Mouse (Mus musculus) ovary, postnatal 10 days (tissue): ENCODE measurements around the gene a.
"Not testable (repeated sequence)": the region's sequence is repeated elsewhere in the genome, so short reads cannot be mapped to it uniquely, and the experiment has no call there.

ENCODE experiments used
- DNase-seq: peaks from one replicate; pipeline ENCODE4 v3.0.0; 2022; ENCODE audit warnings: low spot score

The a gene

DNA sequence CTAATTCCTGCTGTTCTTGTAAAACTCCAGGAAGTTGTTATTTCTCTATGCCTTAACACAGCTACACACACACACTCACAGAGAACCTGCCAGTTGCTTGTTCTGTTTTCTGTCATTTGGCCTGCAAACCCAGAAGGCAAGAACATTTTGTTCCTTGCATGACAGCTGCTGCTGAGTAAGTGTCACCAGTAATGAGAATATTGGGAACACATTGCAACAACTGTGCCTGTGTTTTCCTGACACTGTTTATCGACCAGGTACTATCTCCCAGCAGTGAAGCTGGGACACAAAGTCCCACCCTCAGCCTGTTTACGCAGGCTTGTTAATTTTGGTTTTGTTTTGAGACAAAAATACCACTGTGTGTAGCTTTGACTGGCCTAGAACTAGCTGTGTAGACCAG lies 261.5 kb downstream of the a start:
- no peak for DNase-seq

DNA sequence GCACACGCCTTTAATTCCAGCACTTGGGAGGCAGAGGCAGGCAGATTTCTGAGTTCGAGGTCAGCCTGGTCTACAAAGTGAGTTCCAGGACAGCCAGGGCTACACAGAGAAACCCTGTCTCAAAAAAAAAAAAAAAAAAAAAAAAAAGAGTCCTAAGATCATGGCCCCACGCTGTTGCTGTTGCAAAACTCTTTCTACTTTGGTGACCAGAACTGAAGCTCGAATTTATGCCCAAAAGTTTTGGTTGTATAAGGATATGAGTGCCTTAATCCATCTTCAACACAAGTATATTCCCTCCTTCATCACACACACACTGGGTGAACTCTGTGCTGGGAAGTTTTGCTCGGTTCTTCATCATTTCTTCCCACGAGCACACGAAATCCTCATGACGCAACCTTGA lies 262.3 kb downstream of the a start:
- DNase-seq = not testable (repeated sequence)

DNA sequence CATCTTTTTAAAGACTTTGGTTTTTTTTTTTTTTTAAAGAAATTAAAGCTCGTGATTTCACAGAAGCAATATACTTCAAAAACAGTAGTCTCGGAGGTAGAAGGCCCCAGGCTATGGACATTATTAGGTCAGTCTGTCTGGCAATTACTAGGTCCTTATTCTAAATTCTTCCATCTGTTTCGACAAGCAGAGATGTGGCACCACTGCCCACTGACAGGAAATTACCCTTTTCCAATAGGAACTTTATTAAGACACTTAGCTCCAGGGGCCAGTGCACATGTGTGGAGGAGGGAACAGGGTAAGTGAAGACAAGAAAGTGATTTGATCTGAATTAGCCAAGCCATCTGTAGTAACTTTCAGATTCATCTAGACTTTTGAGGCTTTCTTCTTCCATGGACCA lies 263.5 kb downstream of the a start:
- no peak for DNase-seq

DNA sequence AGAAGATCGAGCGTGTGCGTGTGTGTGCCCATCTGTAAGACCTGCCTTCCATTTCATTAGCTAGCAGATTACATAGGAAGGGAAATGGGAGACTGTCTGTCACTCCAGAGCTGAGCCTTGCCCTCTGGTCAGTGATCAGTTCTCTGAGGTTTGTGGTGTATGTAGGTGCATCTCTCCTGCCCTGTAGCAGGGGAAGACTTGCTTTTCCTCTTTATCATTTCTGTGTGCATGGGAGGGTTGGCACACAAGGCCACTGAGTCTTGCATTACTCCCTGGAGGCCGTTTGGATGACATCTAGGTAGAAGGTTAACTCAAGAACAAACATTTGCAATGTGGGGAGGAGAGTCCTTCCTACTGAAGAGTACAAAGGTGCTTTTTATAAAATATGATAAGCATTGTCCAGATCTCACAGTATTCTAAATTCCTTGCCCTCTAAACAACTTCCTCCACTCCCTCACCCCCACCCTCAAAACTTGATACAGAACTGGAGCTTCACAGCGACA lies 264.9 kb downstream of the a start:
- no peak for DNase-seq

DNA sequence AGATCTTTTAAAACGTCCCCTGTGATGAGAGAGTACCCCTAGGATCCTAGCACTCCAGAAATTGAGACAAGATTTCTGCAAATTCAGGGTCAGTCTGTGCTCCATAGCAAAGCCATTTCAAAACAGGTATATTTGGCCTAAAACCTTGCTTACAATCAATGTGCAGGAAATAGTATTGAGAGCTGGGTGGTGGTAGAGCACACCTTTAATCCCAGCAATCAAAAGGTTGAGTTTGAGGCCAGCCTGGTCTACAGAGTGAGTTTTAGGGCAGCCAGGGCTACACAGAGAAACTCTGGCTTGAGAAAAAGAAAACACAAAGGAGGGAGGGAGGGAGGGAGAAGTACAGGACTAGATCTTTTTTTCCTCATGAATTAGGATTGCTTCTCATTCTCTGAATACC lies 266.2 kb downstream of the a start:
- DNase-seq = no peak

DNA sequence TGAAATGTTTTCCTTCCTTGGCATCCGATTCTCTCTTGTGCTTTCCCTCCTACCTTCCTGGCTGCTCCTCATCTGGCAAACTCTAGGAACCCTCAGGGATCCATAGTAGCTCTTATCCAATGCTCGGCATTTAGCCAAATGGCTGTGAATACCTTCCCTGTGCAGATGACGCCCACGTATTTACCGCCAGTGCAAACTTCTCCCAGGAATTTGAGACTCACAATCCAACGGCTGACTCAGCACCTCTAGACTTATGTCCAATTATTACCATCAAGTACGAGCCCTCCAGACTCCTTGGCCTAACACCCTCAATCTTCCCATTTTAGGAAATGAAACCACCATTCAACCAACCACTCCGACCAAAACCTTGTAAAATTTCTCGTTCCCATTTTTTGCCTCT lies 279.8 kb downstream of the a start:
- DNase-seq = no peak

DNA sequence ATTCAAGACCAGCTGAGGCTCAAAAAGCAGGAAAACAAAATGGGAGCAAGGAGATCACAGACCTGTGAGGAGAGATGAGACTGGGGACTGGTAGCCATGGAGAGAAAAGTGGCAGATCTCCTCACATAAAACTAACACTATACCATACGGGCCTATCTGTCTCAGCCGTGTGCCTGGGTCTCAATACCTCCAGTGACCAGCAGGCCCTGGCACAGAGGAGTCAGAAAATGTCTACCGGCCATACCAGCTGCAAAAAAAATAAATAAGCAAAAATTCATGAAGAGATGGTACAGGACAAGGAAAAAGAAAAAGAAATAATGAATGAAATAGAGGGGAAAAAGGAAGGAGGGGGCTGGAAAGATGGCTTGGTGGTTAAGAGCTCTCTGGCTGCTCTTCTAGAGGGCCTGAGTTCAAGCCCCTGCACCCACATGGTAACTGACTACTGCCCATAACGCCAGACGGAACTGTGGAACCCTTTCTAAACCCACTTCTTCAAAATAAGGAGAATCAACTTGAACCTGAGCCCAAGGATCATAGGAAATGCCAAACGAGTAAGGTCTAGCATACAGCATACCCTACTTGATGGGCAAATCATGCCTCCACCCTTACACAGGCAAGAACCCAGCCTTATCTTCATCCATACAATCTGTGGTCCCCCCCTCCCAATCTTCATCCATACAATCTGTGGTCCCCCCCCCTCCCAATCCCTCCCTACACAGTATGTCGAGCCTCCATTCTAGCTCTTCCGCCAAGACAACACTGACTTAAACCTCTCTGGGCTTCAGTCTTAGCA lies 281.3 kb downstream of the a start:
- DNase-seq = no peak

DNA sequence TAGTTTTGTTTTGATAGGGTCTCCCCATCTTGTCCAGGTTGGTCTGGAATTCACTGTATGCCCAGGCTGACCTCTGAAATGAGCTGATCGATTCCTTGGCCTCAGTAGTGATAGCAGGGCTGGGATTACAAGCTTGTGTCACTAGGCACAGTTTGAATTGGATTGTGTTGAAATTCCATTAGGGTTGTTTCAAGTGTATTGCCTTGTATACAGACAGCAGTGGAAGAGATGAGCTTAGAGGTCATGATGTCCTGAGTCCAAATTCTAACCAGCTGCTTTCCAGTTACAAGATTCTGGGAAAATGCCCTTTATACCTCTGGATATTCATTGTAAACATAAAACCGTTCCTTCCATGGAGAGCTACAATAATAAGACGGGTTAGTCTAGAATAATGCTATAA lies 282.1 kb downstream of the a start:
- no peak for DNase-seq

DNA sequence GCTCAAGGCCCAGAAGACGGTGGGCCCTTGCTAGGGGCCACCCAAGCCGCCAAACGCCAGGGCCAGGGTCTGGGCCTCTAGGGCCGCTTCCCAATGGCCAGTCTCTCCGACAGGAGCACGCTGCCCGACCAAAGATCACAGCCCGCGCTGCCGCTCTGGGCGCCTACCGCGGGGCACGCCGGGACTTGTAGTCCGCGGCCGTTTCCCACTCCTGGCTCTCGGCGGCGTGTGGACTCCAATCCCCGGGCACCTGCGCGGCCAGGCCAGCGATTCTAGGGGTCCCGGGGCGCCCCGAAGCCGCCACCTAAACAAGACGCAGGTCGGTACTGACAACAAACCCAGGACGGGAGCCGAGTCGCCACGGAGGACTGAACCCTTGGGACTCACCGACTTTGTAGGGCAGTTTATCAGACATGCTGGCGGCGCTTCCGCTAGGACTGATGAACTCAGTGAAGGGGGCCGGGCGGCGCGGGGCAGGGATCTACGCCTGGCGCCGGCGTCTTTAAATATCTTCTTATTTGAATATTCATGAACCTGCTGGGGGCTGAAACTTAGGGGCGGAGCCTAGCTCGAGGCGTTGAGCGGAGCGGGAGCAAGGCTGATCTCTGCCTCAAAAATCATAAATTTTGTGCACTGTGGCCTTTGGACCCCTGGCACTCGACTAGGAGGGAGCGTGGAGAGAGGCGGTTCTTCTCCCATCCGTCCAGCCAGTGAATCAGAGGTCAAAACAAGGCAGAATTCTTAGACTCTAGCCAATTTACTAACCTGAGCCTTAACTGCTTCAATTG lies 283.0 kb downstream of the a start, which contains the start of gene Ahcy:
TSS of gene Ahcy (minus strand) at position 520 of the 788 bp plus-strand sequence.
- peak; percentile 80 for DNase-seq

DNA sequence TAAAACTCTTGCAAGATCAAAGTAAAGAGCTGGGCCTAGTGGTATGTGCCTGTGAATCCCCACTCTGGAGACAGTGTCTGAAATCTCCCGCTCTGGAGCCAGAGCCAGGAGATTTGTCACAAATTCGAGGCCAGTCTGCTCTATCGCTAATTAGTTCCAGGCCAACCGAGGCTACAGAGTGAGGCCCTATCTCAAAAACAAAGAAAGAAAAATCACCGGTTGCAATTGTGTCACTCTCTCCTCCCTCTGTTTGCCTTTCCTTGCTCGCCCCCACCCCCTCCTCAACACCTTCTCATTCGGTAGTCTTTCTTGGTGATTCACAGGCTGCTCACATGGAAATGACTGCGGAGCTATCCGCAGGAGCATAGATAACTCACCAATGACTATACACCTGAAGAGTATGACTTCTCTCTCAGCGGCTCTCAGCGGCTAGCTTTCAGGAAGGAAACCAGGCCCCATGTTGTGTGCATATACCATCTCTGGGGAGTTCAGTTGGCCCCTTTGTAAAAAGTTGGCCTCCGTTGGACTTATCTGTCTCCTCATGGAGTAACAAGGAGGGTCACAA lies 283.6 kb downstream of the a start:
- DNase-seq = no peak

DNA sequence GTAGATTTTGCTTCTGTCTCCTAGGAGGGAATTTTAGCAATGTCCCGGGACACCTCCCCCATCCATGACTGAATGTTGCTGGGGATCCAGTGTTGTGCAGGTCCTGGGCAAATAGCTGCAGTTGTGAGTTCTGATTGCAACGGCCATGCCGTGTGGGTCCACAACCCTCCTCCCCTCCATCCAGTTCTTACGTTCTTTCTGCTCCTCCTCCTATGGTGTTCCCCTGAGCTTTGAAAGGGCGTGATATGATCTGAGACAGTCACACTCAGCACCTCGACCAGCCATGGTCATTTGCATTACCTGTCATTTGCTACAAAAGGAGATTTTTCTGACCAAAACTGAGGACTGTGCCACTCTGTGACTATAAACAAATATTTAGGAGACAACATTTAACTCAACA lies 284.4 kb downstream of the a start:
- DNase-seq = no peak

DNA sequence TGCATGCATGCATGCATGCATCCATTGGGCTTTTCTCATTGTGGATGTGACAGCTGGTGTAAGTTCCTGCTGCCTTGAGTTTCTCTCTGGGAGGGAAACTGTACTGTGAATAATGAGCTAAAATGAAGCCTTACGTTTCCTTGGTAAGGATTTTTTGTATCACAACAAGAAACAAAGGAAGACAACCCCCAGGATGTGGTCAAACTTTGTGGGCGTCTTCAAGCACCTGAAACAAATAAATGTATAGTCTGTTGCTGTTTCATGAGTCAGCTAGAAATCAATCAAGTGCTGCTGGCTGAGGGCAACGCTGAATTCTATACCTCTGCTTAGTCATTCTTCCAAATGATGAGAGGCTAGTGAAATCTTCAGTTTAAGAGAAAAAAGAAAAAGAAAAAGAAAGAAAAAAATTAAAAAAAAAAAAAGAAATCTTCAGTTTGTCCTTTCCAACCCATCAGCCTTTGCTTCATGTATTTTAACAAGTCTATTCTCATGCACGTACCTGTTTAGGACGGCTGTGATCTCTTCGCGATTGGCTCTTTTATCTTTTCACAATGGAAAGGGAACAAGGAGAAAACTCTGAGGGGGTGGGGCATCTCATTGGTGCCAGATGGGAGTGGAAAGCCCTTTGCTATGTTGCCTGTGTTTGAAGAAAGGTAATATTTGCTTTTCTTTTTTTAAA lies 288.4 kb downstream of the a start:
- DNase-seq = no peak

DNA sequence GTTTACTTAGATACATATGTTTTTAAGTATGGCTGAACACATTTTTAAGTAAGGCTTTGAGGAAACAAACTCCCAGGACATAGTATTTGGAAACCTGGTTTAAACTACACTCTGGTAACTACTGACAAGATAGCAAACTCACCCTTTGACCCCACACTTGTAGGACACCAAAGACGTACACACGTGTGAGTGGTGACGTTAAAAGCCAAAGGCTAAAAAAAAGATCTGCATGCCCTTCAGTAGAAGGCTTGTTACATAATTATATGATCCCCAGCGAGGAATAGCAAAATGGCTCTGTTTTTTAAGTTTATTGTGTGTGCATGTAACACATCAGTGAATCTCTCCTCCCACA lies 289.0 kb downstream of the a start:
- no peak for DNase-seq

DNA sequence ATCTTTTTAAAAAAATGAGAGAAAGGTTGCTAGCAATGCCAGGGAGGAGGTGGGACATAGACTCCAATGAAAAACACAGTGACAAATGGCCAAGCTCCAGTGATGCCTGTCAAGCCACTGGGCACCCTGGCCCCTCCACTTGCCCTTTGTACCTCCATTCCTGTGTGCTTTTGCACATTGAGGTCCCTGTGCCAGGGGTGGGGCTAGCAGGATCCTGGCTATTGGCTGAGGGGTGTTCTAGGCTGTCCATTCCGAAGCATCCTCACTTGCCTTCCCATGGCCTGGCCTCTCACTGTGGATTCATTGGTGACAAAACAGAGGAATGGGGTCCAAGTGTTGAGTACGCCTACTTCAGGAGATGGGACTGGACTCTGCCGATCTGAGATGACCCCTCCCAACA lies 289.9 kb downstream of the a start:
- DNase-seq = no peak

DNA sequence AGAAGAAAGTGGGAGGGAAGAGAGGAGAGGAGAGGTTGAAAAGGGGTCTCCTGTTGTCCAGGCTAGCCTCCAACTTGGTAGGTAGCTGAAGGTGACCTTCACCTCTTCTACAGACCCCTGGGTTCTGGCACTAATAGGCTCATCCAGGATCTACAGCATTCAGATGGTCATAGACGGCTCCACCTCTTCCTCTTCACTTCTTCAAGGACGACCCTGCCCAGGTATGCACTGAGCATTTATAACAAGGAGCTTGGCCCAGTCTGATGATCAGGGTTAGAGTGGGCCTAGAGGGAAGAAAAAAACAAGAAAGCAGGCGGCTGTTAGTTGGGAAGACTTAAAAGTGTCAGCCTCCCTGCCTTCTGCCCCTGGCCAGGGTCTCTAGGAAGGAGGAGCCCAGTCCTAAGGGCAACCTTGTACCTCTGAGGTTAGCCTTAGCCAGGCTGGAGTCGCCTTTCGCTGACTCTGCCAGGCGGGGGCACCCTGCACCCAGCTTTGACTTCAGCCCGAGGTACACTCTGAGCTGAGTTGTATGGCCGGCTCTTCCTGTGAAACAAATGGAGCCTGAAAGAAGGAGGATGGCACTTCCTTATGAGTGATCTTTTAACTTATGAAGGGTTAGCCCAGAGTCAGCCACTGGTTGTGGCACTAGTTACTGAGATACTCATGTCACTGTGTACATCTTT lies 291.1 kb downstream of the a start:
- DNase-seq = peak; percentile 31

DNA sequence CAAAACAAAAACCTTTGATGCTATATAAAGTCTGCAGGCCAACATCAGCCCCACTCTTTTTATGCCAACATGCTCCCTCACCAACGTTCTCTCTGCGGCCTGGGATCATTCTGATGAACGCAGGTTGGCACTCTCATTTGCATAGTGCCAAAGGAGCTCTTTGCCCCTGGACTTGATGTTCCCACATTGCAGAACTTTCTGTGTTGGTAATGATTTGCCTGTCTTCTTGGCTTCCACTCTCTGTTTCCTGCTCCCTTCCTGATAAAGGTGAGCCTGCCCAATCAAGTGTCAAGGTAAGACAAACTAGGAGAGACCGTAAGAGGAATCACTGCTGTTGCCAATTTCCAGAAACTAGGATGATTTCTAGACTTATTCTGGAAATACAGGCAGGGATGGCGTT lies 293.3 kb downstream of the a start:
- no peak for DNase-seq

DNA sequence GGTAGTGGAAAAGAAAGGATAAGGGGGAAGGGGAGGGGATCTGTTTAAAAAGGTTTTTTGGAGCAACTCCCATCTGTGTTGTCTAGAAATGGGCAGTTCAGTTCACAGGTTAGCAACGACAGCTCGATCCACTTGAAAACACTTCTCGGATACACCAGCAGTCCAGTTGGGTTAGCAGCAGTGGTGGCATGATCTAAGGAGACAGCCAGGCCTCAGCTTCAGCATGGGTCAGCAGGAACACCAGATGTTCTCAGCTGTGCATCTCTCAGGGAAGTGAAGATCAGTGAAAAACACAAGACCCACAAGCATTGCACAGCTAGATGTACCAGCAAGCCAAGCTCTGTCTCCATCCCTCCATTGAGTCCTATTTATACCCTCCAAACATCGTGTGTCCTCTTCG lies 295.1 kb downstream of the a start:
- DNase-seq = no peak

DNA sequence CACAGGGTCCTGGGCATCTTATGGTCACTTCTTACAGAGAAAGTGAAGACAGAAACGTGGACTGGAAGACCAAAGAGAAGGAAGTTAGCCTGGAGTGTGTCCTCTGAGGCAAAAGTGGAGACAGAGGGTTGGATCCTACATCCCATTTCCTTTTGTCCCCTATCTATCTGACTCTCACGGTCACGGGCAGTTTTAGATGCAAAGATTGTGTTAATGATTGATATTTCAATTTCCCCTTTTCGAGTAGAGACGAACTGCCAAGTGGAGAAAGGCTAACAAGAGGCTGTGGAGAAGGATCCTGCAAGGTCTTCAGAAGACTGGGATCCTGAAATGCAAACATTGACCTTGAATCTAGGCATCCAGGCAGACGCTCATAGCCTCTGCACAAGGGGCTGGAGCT lies 297.1 kb downstream of the a start:
- DNase-seq = no peak

DNA sequence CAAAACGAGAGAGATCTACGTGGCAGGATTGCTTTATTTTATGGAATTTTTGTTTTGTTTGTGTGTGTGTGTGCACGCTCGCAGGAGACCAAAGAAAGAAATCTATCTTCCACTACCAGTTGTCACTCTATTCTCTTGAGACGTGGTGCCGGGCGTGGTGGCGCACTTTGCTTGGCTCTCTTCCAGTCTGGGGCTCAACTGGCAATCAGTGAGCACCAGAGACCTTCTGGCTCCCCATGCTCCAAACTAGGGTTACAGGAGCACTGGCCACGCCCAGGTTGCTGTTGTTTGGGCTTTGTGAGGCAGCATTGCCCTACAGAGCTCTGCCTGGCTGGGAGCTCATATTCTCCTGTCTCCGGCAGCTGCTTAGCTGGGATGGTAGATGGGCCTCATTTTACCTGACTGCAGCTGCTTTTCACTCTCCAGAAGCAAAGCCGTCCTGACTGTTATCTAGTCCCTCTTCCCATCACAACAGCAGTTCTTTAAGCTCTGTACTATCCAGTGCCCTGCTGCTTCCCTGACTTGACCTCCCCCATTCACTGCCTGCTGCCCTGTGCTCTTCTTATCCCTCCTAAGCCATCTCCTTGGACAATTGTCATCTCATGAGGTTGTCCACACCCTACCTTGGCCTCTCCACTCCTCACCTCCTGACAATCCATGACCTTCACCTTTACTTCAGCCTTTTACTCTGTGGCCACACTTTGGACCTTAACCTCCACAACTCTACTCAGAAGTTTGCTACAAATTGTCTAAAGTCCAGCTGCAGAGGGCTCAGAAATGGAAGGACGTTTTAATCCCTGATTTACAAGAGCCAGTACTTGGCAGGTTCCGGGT lies 299.9 kb downstream of the a start:
- no peak for DNase-seq

DNA sequence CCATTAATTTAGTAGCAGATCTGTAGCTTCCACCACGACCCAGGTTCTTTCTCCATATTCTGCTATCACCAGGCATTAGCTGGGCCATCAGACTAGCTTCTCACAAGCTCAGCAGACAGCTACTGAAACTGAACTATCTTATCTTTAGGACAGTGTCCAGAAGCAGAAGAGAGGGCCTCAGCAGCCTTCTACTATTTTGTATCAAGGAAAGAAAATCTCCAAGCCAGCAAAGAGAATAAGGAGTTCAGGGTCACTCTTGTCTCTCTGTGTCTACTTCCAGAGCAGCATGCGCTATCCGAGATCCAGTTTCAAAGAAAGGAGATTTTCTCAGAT lies 300.5 kb downstream of the a start:
- no peak for DNase-seq

DNA sequence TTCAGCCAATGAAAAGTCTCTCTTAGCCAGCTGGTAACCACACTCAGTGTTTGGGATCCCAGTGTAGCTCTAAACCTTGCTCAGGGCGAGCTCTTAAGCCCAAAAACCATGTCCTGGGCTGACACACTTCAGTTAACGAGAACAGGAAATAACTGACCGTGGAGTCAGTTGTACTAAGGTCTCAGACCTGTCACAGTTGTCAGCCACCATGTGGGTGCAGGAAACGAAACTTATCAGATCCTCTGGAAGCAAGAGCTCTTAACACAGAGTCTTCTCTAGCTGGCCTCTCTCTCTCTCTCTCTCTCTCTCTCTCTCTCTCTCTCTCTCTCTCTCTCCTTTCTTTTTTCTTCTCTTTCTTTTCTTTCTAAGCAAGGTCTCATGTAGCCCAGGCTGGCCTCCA lies 302.2 kb downstream of the a start:
- no peak for DNase-seq
